Mouse (Mus musculus): ENCODE data around the gene Vmn1r137. TPM values are rescaled to one million over a fixed set of nuclear protein-coding genes. Genes with fewer than 3 reads are reported as not detected.
"Not testable (repeated sequence)": the region's sequence is repeated elsewhere in the genome, so short reads cannot be mapped to it uniquely, and the experiment has no call there.

The Vmn1r137 gene
- polyA plus RNA-seq (2015; fragmentation: Nextera tagmentation; extraction: Ambion mirVana): not detected in 2 replicates

- not testable (repeated sequence) for DNase-seq (ENCODE audit: low spot score)
Measured at GRCm38 (mm10) chr7:21994287-21994686, at the start of gene Vmn1r137. Vmn1r137 (plus strand) TSS chr7:21994587.

GRCm38 (mm10) chr7:22028797-22029196 lies 34.4 kb downstream of the Vmn1r137 start, which contains the start of gene Vmn1r138:
Vmn1r138 (minus strand) TSS chr7:22028897.
- not testable (repeated sequence) for DNase-seq (ENCODE audit: low spot score)

Other genes with a start within 250 kb of the Vmn1r137 start
- not detected in 2 replicates for gene Gm4175, start 233.1 kb upstream of the Vmn1r137 start, polyA plus RNA-seq (2015; fragmentation: Nextera tagmentation; extraction: Ambion mirVana)
- gene Gm4177, start 197.9 kb upstream of the Vmn1r137 start, polyA plus RNA-seq (2015; fragmentation: Nextera tagmentation; extraction: Ambion mirVana): not detected in 2 replicates
- not detected in 2 replicates for gene Vmn1r135, start 162.2 kb upstream of the Vmn1r137 start, polyA plus RNA-seq (2015; fragmentation: Nextera tagmentation; extraction: Ambion mirVana)
- gene Gm5725, start 150.3 kb upstream of the Vmn1r137 start, polyA plus RNA-seq (2015; fragmentation: Nextera tagmentation; extraction: Ambion mirVana): not detected in 2 replicates
- gene Gm5891, start 73.3 kb upstream of the Vmn1r137 start, polyA plus RNA-seq (2015; fragmentation: Nextera tagmentation; extraction: Ambion mirVana): not detected in 2 replicates
- not detected in 2 replicates for gene Vmn1r138, start 34.3 kb downstream of the Vmn1r137 start, polyA plus RNA-seq (2015; fragmentation: Nextera tagmentation; extraction: Ambion mirVana)
- gene Gm6176, start 61.7 kb downstream of the Vmn1r137 start, polyA plus RNA-seq (2015; fragmentation: Nextera tagmentation; extraction: Ambion mirVana): not detected in 2 replicates
- gene Vmn1r139, start 74.5 kb downstream of the Vmn1r137 start, polyA plus RNA-seq (2015; fragmentation: Nextera tagmentation; extraction: Ambion mirVana): not detected in 2 replicates
- gene Gm16451, start 123.7 kb downstream of the Vmn1r137 start, polyA plus RNA-seq (2015; fragmentation: Nextera tagmentation; extraction: Ambion mirVana): not detected in 2 replicates
- gene Gm10666, start 140.2 kb downstream of the Vmn1r137 start, polyA plus RNA-seq (2015; fragmentation: Nextera tagmentation; extraction: Ambion mirVana): not detected in 2 replicates
- gene Vmn1r142, start 169.4 kb downstream of the Vmn1r137 start, polyA plus RNA-seq (2015; fragmentation: Nextera tagmentation; extraction: Ambion mirVana): not detected in 2 replicates
- not detected in 2 replicates for gene Vmn1r143, start 194.8 kb downstream of the Vmn1r137 start, polyA plus RNA-seq (2015; fragmentation: Nextera tagmentation; extraction: Ambion mirVana)
- gene Gm8653, start 206.7 kb downstream of the Vmn1r137 start, polyA plus RNA-seq (2015; fragmentation: Nextera tagmentation; extraction: Ambion mirVana): not detected in 2 replicates
- gene Gm8453, start 234.9 kb downstream of the Vmn1r137 start, polyA plus RNA-seq (2015; fragmentation: Nextera tagmentation; extraction: Ambion mirVana): not detected in 2 replicates

Measured in thymus, postnatal 0 days (tissue).